Mouse (Mus musculus) brain, embryonic 14.5 days (tissue): ENCODE measurements at regions not wholly inside any gene's neighbourhood (a gene's known extent, or its start where the extent isn't known, plus 50 kb on each side); places are given as distances from the start of the nearest gene placed in this dataset.

Experiments
- CTCF ChIP-seq: fragments of 200-500 bp; IDR thresholded peaks from 2 replicates; pipeline ENCODE4 v1.5.1; 2012; ENCODE audit warnings: inconsistent platforms, mild to moderate bottlenecking, moderate library complexity, borderline replicate concordance; ENCODE audit not compliant: insufficient read depth, insufficient read length; ENCODE audit errors: extremely low read depth
- POLR2A ChIP-seq: fragments of 200-500 bp; IDR thresholded peaks from 2 replicates; pipeline ENCODE4 v1.6.1; 2012; ENCODE audit warnings: mild to moderate bottlenecking, inconsistent platforms, borderline replicate concordance; ENCODE audit not compliant: poor library complexity, insufficient read depth, insufficient read length, severe bottlenecking; ENCODE audit errors: extremely low read depth

GRCm38 (mm10) chr6:50949361-50949760, 295.1 kb upstream of the Npvf start:
- TF ChIP-seq CTCF, result no peak
- TF ChIP-seq POLR2A, result no peak
